Mouse (Mus musculus) midbrain, embryonic 11.5 days (tissue): Measurements from ENCODE around the gene Sez6l. TPM values are rescaled to one million over a fixed set of nuclear protein-coding genes. Genes with fewer than 3 reads are reported as not detected.

Experiments
- ATAC-seq: fragments of 200-750 bp; cut with Nextera tagmentation; 2 replicates; pipeline ENCODE4 v1.8.0; 2017; ENCODE audit warnings: moderate TSS enrichment, moderate library complexity; ENCODE audit not compliant: low FRiP score
- DNase-seq: peaks from one replicate; pipeline ENCODE4 v3.0.0; 2015; ENCODE audit warnings: low spot score; ENCODE audit errors: missing footprints
- H3K27ac ChIP-seq: fragments of 300-500 bp; sonication (generic); 2 replicates; pipeline ENCODE4 v1.5.1; 2014; ENCODE audit warnings: low read depth, low read length
- H3K27me3 ChIP-seq: fragments of 300-500 bp; sonication (generic); 2 replicates; pipeline ENCODE4 v1.6.1; 2014; ENCODE audit warnings: mild to moderate bottlenecking, low read length, moderate library complexity, mixed read lengths; ENCODE audit not compliant: control insufficient read depth, insufficient read depth
- H3K36me3 ChIP-seq: fragments of 300-500 bp; sonication (generic); 2 replicates; pipeline ENCODE4 v1.6.1; 2014; ENCODE audit warnings: mild to moderate bottlenecking, low read length, moderate library complexity, mixed read lengths; ENCODE audit not compliant: control insufficient read depth, insufficient read depth
- H3K4me1 ChIP-seq: fragments of 300-500 bp; sonication (generic); 2 replicates; pipeline ENCODE4 v1.6.1; 2014; ENCODE audit warnings: low read length; ENCODE audit not compliant: control insufficient read depth, insufficient read depth
- H3K4me2 ChIP-seq: fragments of 300-500 bp; sonication (generic); 2 replicates; pipeline ENCODE4 v1.6.1; 2014; ENCODE audit warnings: mild to moderate bottlenecking, moderate library complexity
- H3K4me3 ChIP-seq: fragments of 300-500 bp; sonication (generic); 2 replicates; pipeline ENCODE4 v1.5.1; 2014; ENCODE audit warnings: low read depth, low read length
- H3K9ac ChIP-seq: fragments of 300-500 bp; sonication (generic); 2 replicates; pipeline ENCODE4 v1.6.1; 2014; ENCODE audit warnings: low read length
- H3K9me3 ChIP-seq: fragments of 300-500 bp; sonication (generic); 2 replicates; pipeline ENCODE4 v1.6.1; 2016; ENCODE audit warnings: low read length; ENCODE audit not compliant: control insufficient read depth
- WGBS: fragments of 180-500 bp; shearing (Covaris S2); extraction: QIAGEN DNeasy Blood & Tissue Kit; methylation state at CpG from one replicate; pipeline ENCODE4 v1.1.7; 2014; 5-methylcytosine and 5-hydroxymethylcytosine counted together
- polyA plus RNA-seq: library from polyadenylated mRNA; unstranded; fragments of >200 nt; fragmentation: Nextera tagmentation; extraction: Ambion mirVana; gene quantifications from 2 replicates; pipeline ENCODE4 v1.2.1, GENCODE M21; 2014

Sez6l gene
- polyA plus RNA-seq, 1 experiment from 2014 or later: 2.6 TPM

DNA sequence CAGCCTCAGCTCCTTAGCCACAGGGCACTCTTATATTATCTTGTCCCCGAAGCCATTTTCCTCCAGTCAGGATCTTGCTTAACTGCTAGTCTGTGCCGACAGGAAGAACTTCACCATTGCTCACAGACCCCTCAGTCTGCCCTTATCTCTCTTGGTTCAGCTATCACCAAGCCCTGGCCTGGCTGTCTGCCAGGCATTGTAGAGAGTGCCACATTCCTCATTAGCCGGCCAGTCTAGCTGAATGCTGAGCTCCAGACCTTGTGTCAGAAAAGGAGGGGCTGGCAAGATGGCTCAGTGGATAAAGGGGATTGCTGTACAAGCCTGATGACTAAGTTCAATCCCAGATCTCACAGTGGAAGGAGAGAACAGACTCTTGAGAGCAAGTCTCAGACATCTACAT lies 171.0 kb downstream of the Sez6l start:
- Histone ChIP-seq H3K27ac (no peak overlapping the region), H3K4me2 (no peak overlapping the region), H3K9ac (no peak overlapping the region), H3K27me3 (no peaks in the 10 kb centered on the region), H3K4me1 (peaks cover 5% of the 10 kb centered on the region), H3K9me3 (no peaks in the 10 kb centered on the region), H3K4me3 (no peak overlapping the region), H3K36me3 (no peaks in the 10 kb centered on the region)
- ATAC-seq: no peak
- peak; percentile 2 for DNase-seq
- WGBS: 77% methylated on average over 3 of the region's 3 CpGs

DNA sequence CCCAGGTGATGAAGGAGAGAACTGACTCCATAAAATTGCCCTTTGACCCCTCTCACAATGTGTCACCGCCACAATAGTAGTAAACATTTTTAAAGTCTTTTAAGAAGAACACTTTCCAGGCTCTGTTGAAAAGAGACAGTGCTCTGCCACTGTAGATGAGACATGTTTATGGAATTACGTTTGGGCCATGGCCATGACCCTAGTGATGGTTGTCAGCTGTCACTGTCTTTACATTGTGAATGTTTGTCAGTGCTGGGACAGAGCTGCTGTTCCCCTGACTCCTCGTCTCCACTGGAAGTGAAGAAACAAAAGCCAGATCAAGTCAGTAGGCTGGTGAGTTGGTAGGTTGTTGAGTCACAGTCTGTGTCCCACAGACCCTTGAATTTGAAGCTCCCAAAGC lies 174.5 kb downstream of the Sez6l start:
- Histone ChIP-seq H3K4me1 (no peaks in the 10 kb centered on the region), H3K4me3 (no peak overlapping the region), H3K27me3 (no peaks in the 10 kb centered on the region), H3K27ac (no peak overlapping the region), H3K36me3 (no peaks in the 10 kb centered on the region), H3K9me3 (no peaks in the 10 kb centered on the region), H3K4me2 (no peak overlapping the region), H3K9ac (no peak overlapping the region)
- 71% methylated on average over 3 of the region's 3 CpGs for WGBS
- ATAC-seq (no peak), DNase-seq (peak; percentile 77)

DNA sequence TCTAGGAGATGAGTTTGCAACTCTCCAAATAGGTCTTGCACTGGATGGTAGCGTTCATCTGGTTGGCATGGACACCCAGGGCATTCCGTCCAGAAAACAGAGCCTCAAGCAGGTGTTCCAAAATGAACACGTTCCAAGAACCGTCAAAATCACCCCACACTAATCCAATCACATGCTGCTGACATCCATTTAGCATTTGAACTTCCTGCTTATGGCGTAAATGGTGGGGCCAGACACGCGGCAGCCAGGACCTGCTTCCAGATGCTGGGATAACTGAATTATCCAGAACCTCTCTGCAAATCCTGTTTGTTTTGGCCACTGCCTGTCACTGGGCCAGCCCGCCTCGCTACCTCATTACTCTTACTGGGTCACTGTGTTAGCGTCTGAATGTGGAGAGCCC lies 177.7 kb downstream of the Sez6l start:
- no peak overlapping the region for H3K4me2 ChIP-seq
- no peaks in the 10 kb centered on the region for H3K9me3 ChIP-seq
- WGBS: 75% methylated on average over 10 of the region's 10 CpGs
- H3K4me3 ChIP-seq: no peak overlapping the region
- peaks cover 3% of the 10 kb centered on the region; the same call in 1 of the 2 replicates for H3K4me1 ChIP-seq
- peak; percentile 69 for DNase-seq
- no peaks in the 10 kb centered on the region for H3K27me3 ChIP-seq
- no peak overlapping the region for H3K27ac ChIP-seq
- no peak overlapping the region for H3K9ac ChIP-seq
- no peak for ATAC-seq
- no peaks in the 10 kb centered on the region for H3K36me3 ChIP-seq

DNA sequence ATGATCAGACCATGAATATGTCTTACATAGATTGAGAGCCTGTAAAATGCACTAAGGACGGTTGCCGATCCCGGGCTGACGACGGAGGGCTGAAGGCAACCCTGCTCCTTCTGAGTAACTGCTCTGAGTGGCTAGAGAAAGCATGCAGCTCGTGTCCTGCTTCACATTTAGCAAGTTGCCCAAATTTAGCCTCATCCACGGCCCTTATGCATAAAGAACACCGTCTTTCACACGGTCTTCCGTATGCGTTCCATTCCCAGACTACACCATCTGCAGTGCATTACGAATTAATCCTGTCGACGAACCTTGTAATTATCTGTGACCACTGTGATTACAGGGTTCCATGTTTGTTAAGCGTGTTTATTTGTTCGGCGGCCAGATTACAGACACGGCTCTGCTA lies 180.9 kb downstream of the Sez6l start:
- H3K27me3 ChIP-seq: no peaks in the 10 kb centered on the region
- H3K36me3 ChIP-seq: no peaks in the 10 kb centered on the region
- no peak overlapping the region for H3K4me3 ChIP-seq
- H3K9me3 ChIP-seq: no peaks in the 10 kb centered on the region
- no peak for ATAC-seq
- 87% methylated on average over 18 of the region's 18 CpGs for WGBS
- no peak overlapping the region for H3K4me2 ChIP-seq
- peak; percentile 79 for DNase-seq
- H3K27ac ChIP-seq: no peak overlapping the region
- H3K4me1 ChIP-seq: peaks cover 11% of the 10 kb centered on the region; the same call in 1 of the 2 replicates
- H3K9ac ChIP-seq: no peak overlapping the region

DNA sequence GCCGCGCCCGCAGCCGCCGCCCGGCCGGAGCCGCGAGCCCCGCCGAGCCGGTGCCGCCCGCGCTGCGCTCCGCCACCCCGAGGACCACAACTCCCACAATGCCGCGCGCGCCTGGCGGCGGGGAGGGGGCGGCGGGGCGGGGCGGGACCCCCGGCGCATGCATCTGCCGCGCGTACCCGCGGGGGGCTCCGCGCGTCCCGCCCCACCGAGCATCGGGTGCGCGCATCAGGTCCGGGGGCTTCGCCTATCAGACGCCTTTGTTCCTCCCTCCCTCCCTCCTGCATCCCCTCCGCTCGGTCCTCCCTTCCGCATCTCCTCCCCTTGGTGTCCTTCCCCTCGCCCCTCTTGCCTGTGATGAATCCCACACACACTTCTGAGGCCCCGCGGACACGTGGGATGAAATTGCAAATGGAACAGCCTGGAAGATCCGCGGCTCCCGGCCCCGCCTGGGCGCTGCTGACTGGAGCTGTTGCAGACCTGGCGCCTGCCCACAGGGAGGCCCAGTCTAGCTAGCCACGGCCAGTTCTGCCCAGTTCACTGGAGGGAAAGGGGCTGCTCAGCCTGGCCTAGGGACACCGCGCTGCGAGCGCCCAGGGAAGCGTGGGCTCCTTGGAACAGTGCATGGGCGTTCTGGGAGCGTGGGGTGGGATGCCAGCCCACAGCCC lies 182.1 kb downstream of the Sez6l start, which contains the start of gene Asphd2:
Asphd2 (minus strand) TSS at position 88 of the 665 bp plus-strand sequence.
- Histone ChIP-seq H3K9ac (peak within 1 kb of the TSS; percentile 81), H3K4me3 (peak within 1 kb of the TSS; percentile 72), H3K36me3 (0 out of 2 replicates have a peak, but pooled peaks cover 2% of the 10 kb centered on the region), H3K4me2 (peak within 1 kb of the TSS; percentile 73), H3K27me3 (no peaks in the 10 kb centered on the region), H3K9me3 (no peaks in the 10 kb centered on the region), H3K4me1 (peaks cover 11% of the 10 kb centered on the region; the same call in 1 of the 2 replicates), H3K27ac (peak within 1 kb of the TSS; percentile 55)
- under 1% methylated on average over 51 of the region's 67 CpGs for WGBS
- ATAC-seq: peak; percentile 86
- peak; percentile 98 for DNase-seq

DNA sequence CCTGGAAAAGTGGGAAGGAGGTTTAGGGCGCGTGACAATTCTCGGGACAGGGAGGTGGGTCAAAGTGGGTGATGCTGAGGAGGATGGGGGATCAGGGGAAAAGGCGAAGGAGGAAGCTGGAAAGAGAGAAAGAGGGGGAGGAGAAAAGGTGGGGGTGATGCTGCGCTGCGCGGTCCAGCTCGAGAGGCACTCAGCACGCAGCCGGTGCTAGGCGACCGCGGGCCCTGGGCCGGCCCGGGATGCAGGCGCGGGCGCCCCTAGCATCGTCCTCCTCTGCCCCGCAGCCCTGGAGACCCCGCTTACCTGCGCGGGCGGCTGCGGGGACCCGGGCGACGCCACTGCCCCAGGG lies 182.6 kb downstream of the Sez6l start:
- WGBS: 1% methylated on average over 28 of the region's 28 CpGs
- Histone ChIP-seq H3K4me2 (peak overlapping the region; percentile 73), H3K4me3 (peak overlapping the region; percentile 72), H3K36me3 (0 out of 2 replicates have a peak, but pooled peaks cover 2% of the 10 kb centered on the region), H3K27ac (peak overlapping the region; percentile 55; the same call in 1 of the 2 replicates), H3K9ac (peak overlapping the region; percentile 81), H3K4me1 (peaks cover 11% of the 10 kb centered on the region; the same call in 1 of the 2 replicates), H3K9me3 (no peaks in the 10 kb centered on the region), H3K27me3 (no peaks in the 10 kb centered on the region)
- ATAC-seq (peak; percentile 83), DNase-seq (peak; percentile 91)

DNA sequence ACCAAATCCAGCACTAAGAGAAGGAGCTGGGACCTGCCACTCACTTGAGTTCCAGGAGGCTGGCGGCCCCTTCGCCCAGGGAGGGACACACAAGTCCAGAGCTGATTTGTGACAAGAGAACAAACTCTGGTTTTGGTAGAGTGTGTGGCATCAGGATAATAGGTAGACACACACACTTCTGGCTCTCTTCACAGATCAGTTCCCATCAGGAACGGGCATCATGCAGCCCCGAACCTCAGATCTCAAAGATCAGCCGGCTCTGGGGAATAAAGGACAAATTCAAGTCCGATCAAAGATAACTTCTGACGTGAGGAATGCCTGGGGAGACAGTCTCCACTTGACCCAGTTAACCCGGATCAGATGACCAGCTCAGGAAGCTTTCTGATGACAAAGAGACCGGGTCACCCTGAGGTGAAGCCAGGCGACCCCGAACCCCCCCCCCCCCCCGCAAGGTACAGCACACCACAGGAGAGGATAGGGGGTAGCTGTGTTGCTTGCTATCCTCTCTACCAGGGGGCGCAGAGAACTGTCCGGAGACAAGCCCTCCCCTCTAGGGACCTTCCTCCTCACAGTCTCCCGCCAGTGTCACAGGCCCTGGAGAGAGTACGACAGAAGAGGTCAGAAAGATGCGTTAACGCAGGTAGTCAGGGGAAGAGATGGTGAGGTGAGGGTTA lies 183.1 kb downstream of the Sez6l start:
- Histone ChIP-seq H3K27ac (no peak overlapping the region), H3K4me3 (peak overlapping the region; percentile 72), H3K27me3 (no peaks in the 10 kb centered on the region), H3K9ac (peak overlapping the region; percentile 81), H3K4me2 (peak overlapping the region; percentile 73), H3K4me1 (peaks cover 11% of the 10 kb centered on the region; the same call in 1 of the 2 replicates), H3K9me3 (no peaks in the 10 kb centered on the region), H3K36me3 (0 out of 2 replicates have a peak, but pooled peaks cover 2% of the 10 kb centered on the region)
- ATAC-seq (peak; percentile 45), DNase-seq (peak; percentile 91)
- WGBS: 7% methylated on average over 18 of the region's 18 CpGs

DNA sequence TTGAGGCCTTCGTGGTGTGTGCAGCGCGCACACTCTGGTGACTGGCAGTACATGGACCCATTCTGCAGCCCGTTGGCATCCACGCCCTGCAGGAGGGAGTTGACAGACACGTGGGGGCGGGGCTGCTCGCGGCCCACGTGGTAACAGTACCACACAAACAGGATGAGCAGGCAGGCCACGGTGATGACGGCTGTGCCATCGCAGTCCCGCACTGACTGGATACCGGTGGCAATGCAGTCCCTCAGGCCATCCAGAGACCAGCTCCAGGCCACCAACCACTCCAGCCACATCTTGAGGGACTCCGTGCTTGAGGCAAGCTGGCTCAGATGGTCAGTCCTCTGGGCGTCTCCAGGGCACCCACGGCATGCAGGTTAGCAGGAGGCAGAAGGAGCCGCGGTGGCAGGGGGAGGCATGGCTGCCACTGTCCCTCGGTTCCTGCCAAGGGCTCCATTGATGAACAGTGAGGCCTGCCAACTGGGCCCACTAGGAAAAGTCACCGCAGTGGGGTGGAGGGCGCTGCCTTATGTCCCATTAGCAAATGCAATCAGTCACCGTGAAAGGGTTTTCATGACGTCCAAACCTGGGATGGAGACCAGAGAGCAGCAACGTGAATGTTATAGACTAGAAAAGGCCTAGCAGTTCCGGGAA lies 185.2 kb downstream of the Sez6l start:
- no peak overlapping the region for H3K4me3 ChIP-seq
- DNase-seq: peak; percentile 73
- no peaks in the 10 kb centered on the region for H3K27me3 ChIP-seq
- no peaks in the 10 kb centered on the region for H3K9me3 ChIP-seq
- WGBS: 68% methylated on average over 27 of the region's 27 CpGs
- no peak overlapping the region for H3K27ac ChIP-seq
- no peak overlapping the region for H3K9ac ChIP-seq
- ATAC-seq: no peak
- 0 out of 2 replicates have a peak, but pooled peaks cover 2% of the 10 kb centered on the region for H3K36me3 ChIP-seq
- peaks cover 11% of the 10 kb centered on the region; the same call in 1 of the 2 replicates for H3K4me1 ChIP-seq
- no peak overlapping the region for H3K4me2 ChIP-seq
